Mouse (Mus musculus): Measurements from ENCODE around the gene Rgs12. TPM values are rescaled to one million over a fixed set of nuclear protein-coding genes. Genes with fewer than 3 reads are reported as not detected.

Gene Rgs12
- polyA plus RNA-seq, 1 experiment: 50.6 TPM

DNA sequence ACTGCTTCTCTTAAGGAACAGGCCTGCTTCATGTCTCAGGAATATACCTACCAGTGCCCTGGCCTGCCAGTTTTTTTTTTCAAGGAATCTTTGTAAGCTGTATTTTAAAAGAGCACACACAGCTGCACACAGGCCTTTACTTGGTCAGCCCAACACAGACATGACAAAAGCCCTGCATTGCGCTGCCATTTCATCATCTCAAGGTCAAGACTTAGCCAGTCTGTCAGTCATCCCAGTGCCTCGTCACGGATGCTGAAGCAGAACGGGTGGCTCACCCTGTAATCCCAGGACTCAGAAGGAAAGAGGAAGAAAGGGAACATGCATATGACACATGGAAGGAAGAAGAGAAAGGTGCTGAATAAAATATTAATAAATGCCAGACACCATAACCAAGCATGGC lies 21.6 kb upstream of the Rgs12 start:
- peaks cover 4% of the 10 kb centered on the region for H3K27me3 ChIP-seq (ENCODE audit: control insufficient read depth, insufficient read depth, insufficient read length)
- no peak overlapping the region for H3ac ChIP-seq (ENCODE audit: control insufficient read depth, insufficient read length, low read depth)
- no peaks in the 10 kb centered on the region for H3K36me3 ChIP-seq (ENCODE audit: control insufficient read depth, insufficient read depth)
- TF ChIP-seq CEBPB (IDR thresholded peaks at IDR 0.05; ENCODE audit: low read depth) (no peak), MYOD1 (IDR thresholded peaks at IDR 0.05; ENCODE audit: control insufficient read depth, insufficient read length, low read depth) (no peak), MYOG (IDR thresholded peaks at IDR 0.05; ENCODE audit: control insufficient read depth, extremely low read depth, insufficient read length) (no peak), CTCF (IDR thresholded peaks at IDR 0.05; ENCODE audit: control insufficient read depth, insufficient read depth, insufficient read length) (no peak), USF1 (IDR thresholded peaks at IDR 0.05; ENCODE audit: low read depth) (no peak), FOSL1 (IDR thresholded peaks at IDR 0.05; ENCODE audit: insufficient read depth, low read length, poor library complexity, severe bottlenecking) (no peak), MAX (IDR thresholded peaks at IDR 0.05) (no peak)
- H3K79me2 ChIP-seq (ENCODE audit: control insufficient read depth, insufficient read depth): no peaks in the 10 kb centered on the region
- H3K79me3 ChIP-seq (ENCODE audit: low read depth): no peaks in the 10 kb centered on the region
- H3K4me3 ChIP-seq (ENCODE audit: insufficient read depth, poor library complexity, severe bottlenecking): no peak overlapping the region

- H3K79me3 ChIP-seq (ENCODE audit: low read depth): no peaks in the 10 kb centered on the region
- H3K4me3 ChIP-seq (ENCODE audit: insufficient read depth, poor library complexity, severe bottlenecking): no peak overlapping the region
- peaks cover 4% of the 10 kb centered on the region for H3K27me3 ChIP-seq (ENCODE audit: control insufficient read depth, insufficient read depth, insufficient read length)
- TF ChIP-seq MYOD1 (IDR thresholded peaks at IDR 0.05; ENCODE audit: control insufficient read depth, insufficient read length, low read depth) (no peak), MYOG (IDR thresholded peaks at IDR 0.05; ENCODE audit: control insufficient read depth, extremely low read depth, insufficient read length) (no peak), FOSL1 (IDR thresholded peaks at IDR 0.05; ENCODE audit: insufficient read depth, low read length, poor library complexity, severe bottlenecking) (no peak), USF1 (IDR thresholded peaks at IDR 0.05; ENCODE audit: low read depth) (no peak), CTCF (IDR thresholded peaks at IDR 0.05; ENCODE audit: control insufficient read depth, insufficient read depth, insufficient read length) (no peak)
- no peaks in the 10 kb centered on the region for H3K79me2 ChIP-seq (ENCODE audit: control insufficient read depth, insufficient read depth)
- H3ac ChIP-seq (ENCODE audit: control insufficient read depth, insufficient read length, low read depth): no peak overlapping the region
- no peaks in the 10 kb centered on the region for H3K36me3 ChIP-seq (ENCODE audit: control insufficient read depth, insufficient read depth)
Measured at GRCm38 (mm10) chr5:34930151-34930975, 18.9 kb upstream of the Rgs12 start.

DNA sequence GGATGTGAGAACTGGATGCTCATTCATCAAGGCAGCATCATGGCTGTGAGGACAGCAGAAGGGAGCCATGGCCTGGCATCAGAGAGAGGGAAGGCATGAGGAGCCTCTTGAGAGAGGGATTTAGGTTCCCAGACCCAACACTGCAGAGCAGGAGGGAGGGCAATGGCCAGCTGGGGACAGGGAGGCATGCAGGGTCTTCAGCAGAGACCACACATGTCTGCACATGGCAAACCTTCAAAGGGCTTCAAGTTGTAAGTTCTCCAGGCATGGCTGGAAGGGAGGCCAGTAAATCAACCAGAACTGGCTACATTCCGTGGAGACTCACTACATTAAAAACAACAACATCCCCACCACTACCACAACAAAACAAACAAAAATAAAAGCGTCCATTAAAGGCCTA lies 18.2 kb upstream of the Rgs12 start:
- peaks cover 4% of the 10 kb centered on the region for H3K27me3 ChIP-seq (ENCODE audit: control insufficient read depth, insufficient read depth, insufficient read length)
- no peak overlapping the region for H3K4me3 ChIP-seq (ENCODE audit: insufficient read depth, poor library complexity, severe bottlenecking)
- TF ChIP-seq USF1 (IDR thresholded peaks at IDR 0.05; ENCODE audit: low read depth): no peak
- no peak for TF ChIP-seq MYOG (IDR thresholded peaks at IDR 0.05; ENCODE audit: control insufficient read depth, extremely low read depth, insufficient read length)
- TF ChIP-seq FOSL1 (IDR thresholded peaks at IDR 0.05; ENCODE audit: insufficient read depth, low read length, poor library complexity, severe bottlenecking): no peak
- TF ChIP-seq MYOD1 (IDR thresholded peaks at IDR 0.05; ENCODE audit: control insufficient read depth, insufficient read length, low read depth): no peak
- TF ChIP-seq CEBPB (IDR thresholded peaks at IDR 0.05; ENCODE audit: low read depth): no peak
- no peak for TF ChIP-seq CTCF (IDR thresholded peaks at IDR 0.05; ENCODE audit: control insufficient read depth, insufficient read depth, insufficient read length)
- no peak for TF ChIP-seq MAX (IDR thresholded peaks at IDR 0.05)
- no peaks in the 10 kb centered on the region for H3K36me3 ChIP-seq (ENCODE audit: control insufficient read depth, insufficient read depth)
- H3ac ChIP-seq (ENCODE audit: control insufficient read depth, insufficient read length, low read depth): no peak overlapping the region
- no peaks in the 10 kb centered on the region for H3K79me3 ChIP-seq (ENCODE audit: low read depth)
- H3K79me2 ChIP-seq (ENCODE audit: control insufficient read depth, insufficient read depth): no peaks in the 10 kb centered on the region

DNA sequence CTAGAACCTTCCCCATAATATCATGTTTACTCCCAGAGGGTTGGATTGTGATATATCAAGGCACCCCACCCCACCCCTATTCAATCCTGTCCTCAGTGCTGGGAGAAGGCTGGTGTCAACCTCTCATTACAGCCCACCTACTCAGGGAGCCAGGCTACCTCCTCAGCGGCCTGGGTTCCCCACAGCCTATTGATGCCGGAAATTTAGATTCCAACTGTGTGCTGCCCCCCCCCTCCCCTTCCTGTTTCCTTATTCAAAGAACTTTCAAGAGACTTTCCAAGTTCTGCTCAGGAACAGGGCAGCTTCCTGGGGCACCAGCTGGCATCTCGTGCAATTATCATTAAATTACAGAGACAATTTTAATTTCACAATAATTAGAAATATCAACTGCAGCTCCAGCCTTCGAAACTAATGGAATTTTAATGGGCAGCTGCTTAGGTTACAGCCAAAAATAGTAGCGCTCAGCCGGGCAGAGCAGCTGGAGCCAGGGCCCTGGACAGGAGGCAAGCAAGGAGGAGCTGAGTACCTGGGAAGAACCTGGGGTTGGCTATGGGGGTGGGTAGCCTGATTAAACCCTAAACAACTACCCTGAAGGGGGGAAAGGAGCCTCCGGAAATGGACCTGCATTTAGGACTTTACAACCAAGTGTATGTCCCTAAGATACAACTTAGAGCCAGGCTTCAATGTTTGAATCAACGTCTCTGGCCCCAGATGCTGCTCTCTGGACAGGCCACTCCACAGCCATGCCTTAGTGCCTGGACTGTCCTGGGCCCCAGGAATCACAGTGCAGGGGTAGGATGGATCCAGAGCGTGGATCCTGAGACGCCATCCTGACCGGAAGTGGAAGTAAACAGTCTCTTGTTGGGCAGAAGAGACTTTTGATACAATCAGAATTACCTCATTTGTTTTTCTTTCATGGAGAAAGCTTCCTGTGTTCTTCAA lies 17.5 kb upstream of the Rgs12 start:
- Histone ChIP-seq H3K4me3 (ENCODE audit: insufficient read depth, poor library complexity, severe bottlenecking) (no peak overlapping the region), H3K36me3 (ENCODE audit: control insufficient read depth, insufficient read depth) (no peaks in the 10 kb centered on the region), H3K27me3 (ENCODE audit: control insufficient read depth, insufficient read depth, insufficient read length) (peaks cover 4% of the 10 kb centered on the region), H3ac (ENCODE audit: control insufficient read depth, insufficient read length, low read depth) (no peak overlapping the region), H3K79me2 (ENCODE audit: control insufficient read depth, insufficient read depth) (no peaks in the 10 kb centered on the region), H3K79me3 (ENCODE audit: low read depth) (no peaks in the 10 kb centered on the region)
- no peak for TF ChIP-seq MYOD1 (IDR thresholded peaks at IDR 0.05; ENCODE audit: control insufficient read depth, insufficient read length, low read depth)
- no peak for TF ChIP-seq USF1 (IDR thresholded peaks at IDR 0.05; ENCODE audit: low read depth)
- no peak for TF ChIP-seq MAX (IDR thresholded peaks at IDR 0.05)
- TF ChIP-seq CEBPB (IDR thresholded peaks at IDR 0.05; ENCODE audit: low read depth): no peak
- no peak for TF ChIP-seq MYOG (IDR thresholded peaks at IDR 0.05; ENCODE audit: control insufficient read depth, extremely low read depth, insufficient read length)
- no peak for TF ChIP-seq CTCF (IDR thresholded peaks at IDR 0.05; ENCODE audit: control insufficient read depth, insufficient read depth, insufficient read length)
- TF ChIP-seq FOSL1 (IDR thresholded peaks at IDR 0.05; ENCODE audit: insufficient read depth, low read length, poor library complexity, severe bottlenecking): no peak

GRCm38 (mm10) chr5:34932458-34932806 lies 16.8 kb upstream of the Rgs12 start:
- Histone ChIP-seq H3K4me3 (ENCODE audit: insufficient read depth, poor library complexity, severe bottlenecking) (no peak overlapping the region), H3ac (ENCODE audit: control insufficient read depth, insufficient read length, low read depth) (no peak overlapping the region), H3K79me2 (ENCODE audit: control insufficient read depth, insufficient read depth) (no peaks in the 10 kb centered on the region), H3K79me3 (ENCODE audit: low read depth) (no peaks in the 10 kb centered on the region), H3K27me3 (ENCODE audit: control insufficient read depth, insufficient read depth, insufficient read length) (peaks cover 4% of the 10 kb centered on the region), H3K36me3 (ENCODE audit: control insufficient read depth, insufficient read depth) (no peaks in the 10 kb centered on the region)
- no peak for TF ChIP-seq MYOD1 (IDR thresholded peaks at IDR 0.05; ENCODE audit: control insufficient read depth, insufficient read length, low read depth)
- TF ChIP-seq USF1 (IDR thresholded peaks at IDR 0.05; ENCODE audit: low read depth): no peak
- no peak for TF ChIP-seq MAX (IDR thresholded peaks at IDR 0.05)
- no peak for TF ChIP-seq CEBPB (IDR thresholded peaks at IDR 0.05; ENCODE audit: low read depth)
- TF ChIP-seq MYOG (IDR thresholded peaks at IDR 0.05; ENCODE audit: control insufficient read depth, extremely low read depth, insufficient read length): no peak
- no peak for TF ChIP-seq FOSL1 (IDR thresholded peaks at IDR 0.05; ENCODE audit: insufficient read depth, low read length, poor library complexity, severe bottlenecking)
- no peak for TF ChIP-seq CTCF (IDR thresholded peaks at IDR 0.05; ENCODE audit: control insufficient read depth, insufficient read depth, insufficient read length)
